Mouse (Mus musculus) right cerebral cortex, adult 18-20 months (tissue): ENCODE measurements around the gene Myo1d.

Source experiments
- DNase-seq: peaks from one replicate; pipeline ENCODE4 v3.0.0; 2022; ENCODE audit warnings: mixed read lengths

Gene Myo1d

DNA sequence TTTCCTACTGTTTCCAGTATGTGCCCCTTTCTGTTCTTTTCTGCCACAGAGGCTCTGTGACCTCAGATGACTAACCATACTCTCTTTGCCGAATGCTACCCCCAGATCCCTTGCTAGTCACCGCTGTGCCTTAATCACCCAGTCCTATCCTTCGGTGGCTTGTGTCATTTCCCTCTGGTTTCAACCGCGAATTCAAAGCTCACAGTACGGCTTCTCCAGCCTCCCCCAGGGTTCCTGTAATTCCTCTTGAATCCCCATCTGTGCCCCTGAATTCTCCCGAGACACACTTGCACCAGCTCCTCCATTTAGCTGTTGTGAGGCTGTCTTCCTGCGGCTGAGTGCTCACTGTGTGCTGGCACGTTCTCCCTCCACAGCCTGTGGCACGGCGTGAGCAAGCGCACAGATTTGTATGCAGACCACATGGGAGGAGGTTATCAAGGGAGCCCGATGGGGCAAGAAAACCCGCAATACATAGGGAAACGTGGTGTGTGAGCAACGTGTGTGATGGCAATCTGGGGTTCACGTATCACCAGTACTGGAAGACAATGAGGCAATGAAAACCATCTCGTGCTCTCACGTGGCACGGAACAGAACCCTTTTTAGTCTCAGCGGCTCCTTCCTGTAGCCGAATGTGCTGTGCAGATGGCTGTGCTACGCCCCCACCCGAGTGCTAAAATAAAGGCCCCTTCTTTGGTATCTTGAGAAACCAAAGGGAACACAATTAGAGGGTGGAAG lies 177.0 kb downstream of the Myo1d start:
- DNase-seq = peak; percentile 93

DNA sequence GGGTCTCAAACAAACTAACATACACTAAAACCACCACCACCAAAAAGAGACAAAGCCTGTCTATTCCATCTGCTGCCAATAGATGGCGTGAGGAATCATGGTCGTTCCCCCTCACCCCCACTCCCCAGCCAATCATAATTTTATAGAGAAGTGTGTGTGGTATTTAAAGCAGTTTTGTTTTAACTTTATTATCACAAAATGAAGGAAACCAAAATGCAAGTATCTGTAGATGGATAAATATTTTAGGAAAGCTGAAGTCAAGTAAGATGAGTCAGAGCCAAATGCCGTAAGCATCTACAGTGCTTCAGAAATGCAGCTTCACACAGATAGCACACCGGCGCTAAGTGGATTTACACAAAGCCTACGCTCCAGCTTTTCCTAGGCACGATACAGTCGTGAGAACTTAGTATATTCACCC lies 177.8 kb downstream of the Myo1d start:
- DNase-seq = peak; percentile 57

DNA sequence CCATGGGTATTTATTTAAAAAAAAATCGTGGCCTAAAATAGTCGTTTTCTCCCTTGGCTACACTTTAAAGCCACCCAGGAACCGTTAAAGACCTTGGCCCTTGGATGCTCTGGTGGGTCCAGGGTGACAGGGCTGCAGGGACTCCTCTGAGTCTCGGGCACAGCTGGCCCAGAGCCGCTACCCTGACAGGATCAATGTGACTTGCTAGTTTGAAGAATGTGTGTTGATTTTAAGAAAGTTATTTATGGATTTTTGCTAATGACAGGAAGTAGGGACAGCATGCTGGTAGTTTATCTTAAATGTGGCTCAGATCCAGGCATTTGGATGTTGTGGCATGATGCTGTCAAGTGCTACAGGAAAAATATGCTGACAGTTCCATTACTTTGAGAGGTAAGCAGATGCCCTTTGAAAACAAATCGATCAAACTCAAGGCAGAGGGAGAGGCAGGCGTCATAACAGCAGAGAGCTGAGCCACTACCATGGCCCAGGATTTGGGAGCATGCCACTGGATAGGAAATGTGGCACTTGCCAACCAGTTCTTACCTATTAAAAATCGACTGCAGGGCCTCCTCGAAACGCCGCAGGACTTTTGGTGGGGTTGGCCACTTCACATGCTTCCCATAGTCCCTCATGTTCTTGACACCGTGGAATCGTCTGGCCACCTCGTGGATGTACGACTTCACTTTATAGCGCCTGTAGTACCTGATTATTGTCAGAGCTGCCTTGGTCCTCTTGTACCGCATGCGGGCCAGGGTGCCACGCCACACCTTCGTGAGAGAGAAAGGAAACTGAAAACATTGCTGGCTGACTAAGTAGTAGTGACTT lies 178.6 kb downstream of the Myo1d start:
- DNase-seq = no peak

DNA sequence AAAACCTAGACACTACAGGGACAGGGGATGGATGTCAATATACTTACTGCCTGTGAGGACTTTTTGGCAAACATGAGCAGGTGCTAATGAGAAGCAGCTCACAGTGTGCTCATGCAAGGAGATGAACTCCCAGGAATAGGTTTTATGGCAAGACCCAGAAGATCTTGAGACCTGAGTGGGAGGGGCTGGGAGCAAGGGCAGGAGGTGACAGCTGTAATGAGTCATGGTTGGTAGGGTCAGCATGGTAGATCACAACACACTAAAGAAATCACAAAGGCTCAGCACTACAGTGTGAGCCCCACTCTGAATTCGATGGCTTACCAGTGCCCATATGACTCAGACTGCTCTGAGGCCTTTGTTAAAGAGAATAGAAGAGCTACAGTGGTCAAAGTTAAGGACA lies 184.3 kb downstream of the Myo1d start:
- no peak for DNase-seq

DNA sequence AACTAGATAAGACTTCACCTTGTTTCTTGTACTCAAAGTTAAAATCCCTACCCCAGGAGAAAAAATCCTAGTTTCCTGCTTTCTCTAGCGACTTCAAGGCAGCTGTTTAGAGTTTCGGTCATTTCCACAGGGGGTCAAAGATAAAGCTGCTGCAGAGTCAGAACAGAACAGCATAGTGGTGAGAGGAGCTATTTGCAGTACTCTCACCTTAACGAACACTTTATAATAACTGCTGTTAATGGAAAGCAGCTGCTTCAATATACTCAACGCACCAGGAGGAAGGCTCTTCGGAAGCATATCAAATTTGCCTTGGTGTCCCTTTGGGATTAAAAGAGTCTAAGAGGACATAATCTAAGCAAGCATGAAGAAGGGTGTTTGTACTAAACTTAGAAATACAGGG lies 190.4 kb downstream of the Myo1d start:
- no peak for DNase-seq

DNA sequence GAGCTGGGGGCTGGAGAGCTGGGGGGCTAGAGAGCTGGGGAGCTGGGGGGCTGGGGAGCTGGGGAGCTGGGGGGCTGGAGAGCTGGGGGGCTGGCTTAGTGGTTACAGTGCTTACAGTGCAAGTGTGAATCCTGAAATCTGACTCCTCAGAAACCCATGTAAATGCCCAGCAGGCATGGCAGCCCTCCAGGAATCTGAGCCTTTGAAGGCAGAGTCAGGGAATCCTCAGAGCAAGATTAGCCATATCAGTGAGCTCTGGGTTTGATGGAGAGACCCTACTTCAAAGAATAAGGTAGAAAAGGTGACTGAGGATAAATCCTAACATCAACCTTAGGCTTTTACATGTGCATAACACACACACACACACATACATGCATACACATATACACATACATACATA lies 194.1 kb downstream of the Myo1d start:
- no peak for DNase-seq

DNA sequence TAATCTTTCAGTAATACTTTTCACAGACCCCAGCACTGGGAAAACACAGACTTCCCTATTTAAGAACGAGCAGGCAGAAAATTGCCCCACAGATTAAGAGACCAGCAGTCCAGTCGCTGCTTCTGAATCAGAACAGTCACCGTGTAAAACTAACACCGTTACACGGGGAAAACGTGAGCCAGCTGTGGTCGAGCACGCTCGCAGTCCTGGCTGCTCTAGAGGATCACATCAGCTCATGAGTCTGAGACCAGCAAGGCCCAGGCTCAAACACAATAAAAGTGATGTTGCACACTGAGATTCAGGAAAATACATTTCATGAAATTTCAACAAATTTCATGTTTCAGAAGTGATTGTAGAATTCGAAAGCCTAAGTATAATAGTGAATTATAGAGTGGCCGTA lies 194.6 kb downstream of the Myo1d start:
- DNase-seq = no peak

DNA sequence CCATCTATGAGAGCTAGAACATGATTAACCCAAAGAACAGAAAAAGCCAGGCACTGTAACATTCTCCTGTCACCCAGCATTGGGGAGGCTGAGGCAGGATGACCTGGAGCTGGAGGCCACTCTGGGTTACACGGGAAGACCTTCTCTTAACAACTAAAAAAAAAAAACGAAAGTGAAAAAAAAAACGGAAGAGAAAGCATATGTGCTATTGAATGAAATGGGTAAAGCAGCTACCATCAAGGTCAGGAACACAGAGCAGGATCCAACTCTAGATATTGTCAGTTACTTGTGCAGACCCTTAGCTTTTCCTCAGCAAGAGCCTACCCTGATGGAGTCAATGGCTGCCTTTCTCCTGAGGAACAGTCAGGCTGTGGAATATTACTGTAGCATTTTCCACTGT lies 199.3 kb downstream of the Myo1d start:
- DNase-seq = no peak

DNA sequence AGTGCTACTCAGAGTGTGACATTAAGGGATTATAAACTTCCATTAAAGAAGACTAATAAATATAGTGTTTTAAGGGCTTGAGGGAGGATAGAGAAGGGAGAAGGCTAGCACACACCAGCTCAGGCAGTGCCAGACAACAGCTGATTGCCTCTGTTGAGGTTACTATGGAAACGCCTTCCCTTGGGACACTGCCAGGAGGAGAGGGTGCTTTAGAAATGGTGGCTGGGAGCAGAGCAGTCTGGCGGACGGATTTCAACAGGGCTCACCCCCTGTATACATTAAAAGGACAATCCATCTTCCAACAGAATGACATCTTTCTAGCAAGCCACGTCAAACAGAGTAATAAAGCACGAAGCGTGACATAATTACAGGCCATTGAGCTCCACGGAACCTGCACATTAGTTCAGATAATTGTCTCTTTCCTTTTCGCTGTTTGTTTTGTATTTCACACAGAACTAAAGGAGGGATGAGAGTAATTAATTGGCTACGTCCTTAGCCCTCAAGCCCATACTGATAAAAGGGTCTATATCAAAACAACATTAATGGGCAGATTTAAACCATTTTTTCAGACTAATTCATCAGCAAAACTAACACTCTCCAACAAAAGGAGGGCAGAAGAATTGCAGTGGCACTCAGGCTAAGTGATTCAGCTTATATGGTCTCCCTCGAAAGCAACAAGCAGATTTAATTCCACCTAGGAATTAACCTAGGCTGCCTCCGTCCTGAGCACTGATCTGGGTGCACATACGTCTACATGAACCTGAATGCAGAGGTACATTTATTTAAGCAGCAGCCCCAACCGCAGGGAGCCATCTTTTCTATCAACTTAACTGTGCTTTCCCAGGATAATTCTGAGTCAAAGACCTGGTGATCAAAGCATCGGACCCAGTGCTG lies 201.8 kb downstream of the Myo1d start:
- peak; percentile 90 for DNase-seq

DNA sequence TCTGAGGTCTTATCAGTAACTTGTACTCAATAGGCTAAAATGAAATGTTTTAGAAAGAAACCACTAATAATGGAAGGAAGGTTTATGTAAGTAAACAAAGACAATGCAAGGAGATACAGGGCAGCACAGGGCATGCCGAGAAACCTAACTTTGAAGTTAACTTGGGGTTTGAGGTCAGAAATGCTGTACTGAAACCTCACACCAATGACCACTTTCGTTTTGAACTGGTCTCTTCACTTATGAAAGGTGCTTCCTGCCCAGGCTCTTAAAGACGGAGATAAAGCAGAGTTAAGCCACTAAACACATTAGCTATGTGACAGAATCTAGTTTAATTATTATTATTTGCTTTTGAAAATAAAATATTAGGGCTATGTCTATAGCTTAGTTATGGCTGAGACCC lies 204.0 kb downstream of the Myo1d start:
- no peak for DNase-seq

DNA sequence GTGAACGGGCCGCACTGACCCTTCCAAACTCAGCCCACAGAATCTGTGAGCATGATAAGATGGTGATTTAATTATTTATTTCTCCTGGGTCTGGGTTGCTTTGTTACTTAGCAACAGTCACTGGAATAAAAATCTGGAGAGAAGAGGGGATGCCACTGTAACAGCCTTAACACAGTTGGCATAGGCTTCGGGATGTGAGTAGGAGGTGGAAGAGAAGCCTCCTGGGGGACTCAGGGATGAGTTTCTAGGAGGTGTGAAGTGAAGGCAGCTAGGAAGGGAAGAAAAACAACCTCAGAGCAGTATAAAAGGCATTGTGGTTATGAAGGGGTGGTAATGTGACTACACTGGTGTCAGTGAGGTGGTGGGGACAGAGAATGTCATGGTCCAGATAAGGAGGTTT lies 213.5 kb downstream of the Myo1d start:
- peak; percentile 78 for DNase-seq

DNA sequence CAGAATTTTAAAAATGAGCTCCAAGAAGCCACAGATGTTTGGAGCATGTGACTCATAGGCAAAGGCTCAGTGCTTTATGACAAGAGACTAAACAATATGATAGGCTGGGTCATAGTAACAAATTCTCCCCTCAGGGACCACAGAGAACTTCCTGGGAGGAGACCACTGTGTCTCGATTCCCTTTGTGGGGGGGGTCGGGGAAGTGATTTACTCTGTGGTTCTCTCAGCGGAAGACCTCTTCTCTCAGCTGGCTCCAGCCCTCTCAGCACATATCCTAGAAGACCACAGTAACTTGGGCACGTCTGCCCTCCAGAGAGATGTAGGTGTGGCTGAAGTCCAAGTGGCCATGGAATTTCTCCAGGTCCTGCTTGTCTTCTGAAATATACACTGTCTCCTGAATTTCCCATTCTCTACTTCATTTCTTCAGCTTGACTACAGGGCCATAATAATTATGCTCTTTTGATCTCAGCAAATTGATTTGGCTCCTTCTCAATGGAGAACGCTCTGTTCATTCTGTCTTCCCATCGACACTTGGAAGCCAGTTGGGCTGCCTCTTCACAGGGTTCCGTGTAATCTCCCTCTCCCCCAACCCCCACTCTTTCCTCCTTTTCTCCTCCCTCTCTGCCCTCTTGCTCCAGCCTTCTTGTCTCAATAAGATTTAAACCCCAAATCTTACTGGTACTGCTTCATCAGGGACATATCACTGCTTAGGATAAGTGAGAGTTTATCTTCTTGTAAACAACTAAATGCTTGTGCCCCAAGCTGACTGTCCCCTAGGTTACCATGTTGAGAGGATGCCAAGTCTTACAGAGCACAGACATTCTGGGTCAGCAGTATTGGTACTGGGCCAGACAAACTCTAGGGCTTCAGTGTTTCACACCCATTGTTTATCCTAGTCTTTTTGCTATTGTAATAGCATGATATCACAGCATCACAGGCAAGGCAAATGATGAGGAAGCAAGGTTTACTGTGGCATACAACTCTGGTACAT lies 214.6 kb downstream of the Myo1d start:
- DNase-seq = no peak

DNA sequence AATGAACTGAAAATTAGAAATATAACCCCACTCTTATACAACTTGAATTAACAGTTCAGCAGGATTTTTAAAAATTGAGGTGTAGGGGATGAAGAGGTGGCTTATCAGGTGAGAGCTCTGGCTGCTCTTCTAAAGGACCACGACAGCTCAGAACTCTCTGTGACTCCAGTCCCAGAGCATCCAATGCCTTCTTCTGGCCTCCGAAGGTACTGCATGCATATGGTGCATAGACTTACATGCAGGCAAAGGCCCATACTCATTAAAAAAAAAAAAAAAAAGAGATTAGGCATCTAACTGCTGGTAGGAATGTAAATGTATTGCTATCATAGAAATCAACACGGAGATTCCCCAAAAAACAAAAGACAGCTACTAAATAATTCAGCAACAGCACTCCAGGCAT lies 217.3 kb downstream of the Myo1d start:
- DNase-seq = no peak

DNA sequence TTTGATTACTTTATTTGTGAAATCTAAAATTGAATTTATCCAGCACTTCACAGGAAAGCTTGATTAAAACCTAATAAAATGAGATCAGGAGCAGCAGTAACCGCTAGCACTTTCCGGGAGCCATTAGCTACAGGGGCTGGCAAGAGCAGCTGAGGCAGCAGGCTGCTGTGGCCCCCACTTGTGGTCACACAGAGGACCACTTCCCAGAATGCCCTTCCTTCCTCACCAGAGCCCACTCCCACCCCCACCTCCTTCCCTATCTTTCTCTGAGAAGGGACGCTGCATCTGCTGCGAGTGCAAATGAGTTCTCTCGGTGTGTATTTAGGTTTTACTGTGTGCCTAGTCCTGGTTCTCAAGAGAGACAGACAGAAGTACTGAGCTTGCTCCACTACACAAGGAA lies 219.1 kb downstream of the Myo1d start:
- no peak for DNase-seq

DNA sequence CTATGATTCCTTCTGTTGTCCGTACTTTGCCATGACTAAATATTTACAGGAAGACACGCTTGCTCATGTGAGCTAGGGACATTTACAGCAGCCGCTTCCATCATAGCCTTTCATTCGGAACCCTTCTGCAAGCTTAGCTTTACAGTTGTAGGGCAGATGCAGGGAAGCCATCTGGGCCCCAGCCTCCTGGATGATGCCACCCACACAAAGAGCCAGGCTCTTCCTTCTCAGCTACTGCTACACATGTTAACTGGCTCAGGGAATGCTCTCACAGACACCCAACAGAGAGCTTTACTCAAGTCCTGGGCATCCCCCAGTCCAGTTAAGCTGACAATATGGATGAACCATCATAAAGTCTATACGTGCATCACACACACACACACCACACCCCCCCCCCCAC lies 224.4 kb downstream of the Myo1d start:
- peak; percentile 83 for DNase-seq

DNA sequence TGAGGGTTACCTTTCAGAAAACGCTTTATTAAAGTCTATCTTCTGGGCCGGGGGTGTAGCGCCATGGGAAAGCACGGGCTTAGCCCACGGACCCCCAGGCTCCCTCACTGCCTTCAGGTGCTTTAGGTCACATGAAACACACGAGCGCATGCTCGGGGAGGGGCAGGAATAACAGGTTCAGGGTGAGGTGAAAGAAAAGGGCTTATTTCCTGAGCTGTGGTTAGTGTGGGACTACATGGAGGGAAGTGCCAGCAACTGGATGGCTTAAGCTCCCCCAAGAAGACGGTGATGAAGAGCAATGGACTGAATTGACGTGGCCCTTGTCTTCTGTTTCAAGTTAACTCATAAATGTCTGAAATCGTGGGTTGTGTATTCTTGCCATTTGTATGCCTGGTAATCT lies 226.8 kb downstream of the Myo1d start:
- DNase-seq = no peak

DNA sequence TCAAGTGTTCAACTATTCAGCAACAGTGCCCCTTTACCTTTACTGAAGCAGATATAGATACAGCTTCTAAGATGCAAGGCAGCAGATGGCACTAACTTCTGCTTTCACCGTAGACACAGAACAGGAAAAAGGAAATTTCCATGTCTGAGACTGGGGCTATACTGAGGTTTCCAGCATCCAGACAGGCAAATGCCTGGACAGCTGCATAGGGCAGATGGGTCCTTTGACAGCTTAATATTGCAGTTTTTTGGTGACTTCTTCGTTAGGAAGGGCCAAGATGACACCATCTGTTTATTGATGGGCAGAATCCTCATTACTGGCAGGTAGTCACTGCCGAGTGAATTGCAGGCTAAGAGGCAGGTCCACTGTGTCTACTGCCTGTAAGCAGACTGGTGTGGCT lies 228.2 kb downstream of the Myo1d start:
- peak; percentile 53 for DNase-seq

DNA sequence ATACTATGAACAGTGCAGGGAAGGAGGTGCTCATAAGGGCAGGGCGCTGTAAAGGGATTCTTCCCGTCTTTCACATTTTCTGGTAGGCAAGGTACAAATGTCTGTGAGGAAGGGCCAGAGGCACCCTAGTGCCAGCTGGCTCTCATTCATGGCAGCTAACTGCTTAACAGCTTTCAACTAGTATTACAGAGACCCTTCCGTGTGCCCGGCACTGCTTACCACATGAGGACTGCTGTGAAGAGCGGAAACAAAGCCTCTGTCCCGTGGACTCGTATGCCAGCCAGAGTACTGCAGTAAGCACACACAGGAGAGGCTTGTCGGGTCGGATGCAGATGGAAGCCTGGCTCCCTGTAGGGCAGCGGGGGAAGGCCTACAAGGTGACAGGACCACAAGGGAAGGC lies 229.6 kb downstream of the Myo1d start:
- DNase-seq = no peak

DNA sequence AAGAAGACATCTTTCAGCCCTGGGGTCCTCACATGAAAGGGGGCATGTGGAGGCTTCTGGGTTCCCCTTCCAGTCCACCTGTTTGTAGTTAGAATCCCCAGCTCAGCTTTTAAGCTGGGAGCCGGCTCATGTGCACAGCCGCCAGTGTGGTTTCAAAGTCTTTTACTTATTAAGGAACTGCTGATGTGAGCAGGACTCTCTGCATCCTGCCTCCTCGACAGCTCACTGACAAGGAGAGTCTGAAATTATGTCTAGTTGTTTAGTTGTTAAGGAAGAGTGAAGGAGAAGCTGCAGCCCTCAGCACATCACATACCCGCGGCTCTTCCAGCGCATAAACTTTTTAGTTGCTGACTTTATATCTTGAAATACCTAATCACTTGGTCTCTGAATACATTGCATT lies 230.0 kb downstream of the Myo1d start:
- DNase-seq = no peak

DNA sequence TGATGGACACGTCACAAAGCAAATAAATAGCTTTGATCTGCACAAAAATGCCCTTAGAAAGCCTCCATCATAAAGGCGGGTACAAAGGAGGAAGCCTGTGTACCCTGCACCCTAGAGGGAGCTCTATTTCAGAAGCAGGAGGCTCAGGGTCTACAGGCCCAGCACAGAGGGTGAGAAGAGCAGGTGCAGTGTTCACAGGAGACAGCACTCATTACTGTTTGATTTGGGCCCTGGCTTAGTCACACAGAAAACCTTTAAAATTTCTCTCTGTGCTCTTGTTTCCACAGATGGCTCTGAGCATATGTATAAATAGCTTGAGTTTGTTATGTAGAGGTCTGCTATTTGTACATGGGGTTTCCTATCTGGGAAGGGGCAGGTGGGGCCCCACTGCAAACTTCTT lies 233.6 kb downstream of the Myo1d start:
- DNase-seq = no peak

DNA sequence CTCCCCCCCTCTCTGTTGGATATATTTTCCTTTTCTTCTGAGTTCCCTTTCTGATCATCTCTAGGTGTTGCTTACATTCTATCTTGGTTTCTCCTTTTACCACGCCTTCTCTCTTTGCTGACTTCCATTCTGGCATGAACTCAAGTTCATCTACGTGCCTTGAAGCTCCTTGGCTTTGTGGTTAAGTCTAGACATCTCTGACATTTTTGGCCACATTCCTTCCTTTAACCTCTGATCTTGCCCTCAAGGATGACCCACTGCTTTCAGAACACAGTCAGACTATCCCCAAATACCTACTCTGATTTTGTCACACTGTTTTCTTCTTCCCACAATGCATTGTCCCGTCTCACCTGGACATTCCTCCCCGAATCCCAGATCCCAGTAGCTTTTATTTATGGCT lies 240.8 kb downstream of the Myo1d start:
- DNase-seq = no peak

DNA sequence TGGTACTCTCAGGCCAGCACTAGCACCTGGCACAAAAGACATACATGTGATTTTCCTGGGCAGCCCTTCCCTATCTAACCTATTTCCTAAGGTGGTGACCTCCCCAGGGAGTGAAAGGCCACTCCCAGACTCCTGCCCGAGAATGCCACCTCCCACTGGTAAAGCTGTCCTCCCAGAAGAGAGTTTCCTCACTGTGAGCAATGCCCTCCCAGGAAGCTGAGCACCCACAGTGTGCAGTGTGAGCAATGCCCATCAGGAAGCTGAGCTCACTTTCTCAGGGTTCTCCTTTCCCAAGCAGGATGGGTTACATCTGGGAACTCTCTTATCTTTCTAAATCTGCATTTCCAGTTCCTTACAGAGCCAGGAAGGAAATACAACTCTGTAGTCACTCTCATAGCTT lies 246.9 kb downstream of the Myo1d start:
- no peak for DNase-seq
